Mouse (Mus musculus) c-Kit-negative CD71-positive TER-119-positive erythroid progenitor cells, embryonic 14.5 days (primary cell): ENCODE results near the gene Clta.

Source experiments
- DNase-seq: peaks from one replicate; pipeline ENCODE4 v3.0.0-alpha.2; 2013; ENCODE audit warnings: low read depth, low spot score

Gene Clta

GRCm38 (mm10) chr4:44072146-44072872 lies 68.1 kb downstream of the Clta start:
- peak; percentile 56 for DNase-seq

GRCm38 (mm10) chr4:44072873-44073441 lies 68.7 kb downstream of the Clta start:
- DNase-seq = peak; percentile 12

DNA sequence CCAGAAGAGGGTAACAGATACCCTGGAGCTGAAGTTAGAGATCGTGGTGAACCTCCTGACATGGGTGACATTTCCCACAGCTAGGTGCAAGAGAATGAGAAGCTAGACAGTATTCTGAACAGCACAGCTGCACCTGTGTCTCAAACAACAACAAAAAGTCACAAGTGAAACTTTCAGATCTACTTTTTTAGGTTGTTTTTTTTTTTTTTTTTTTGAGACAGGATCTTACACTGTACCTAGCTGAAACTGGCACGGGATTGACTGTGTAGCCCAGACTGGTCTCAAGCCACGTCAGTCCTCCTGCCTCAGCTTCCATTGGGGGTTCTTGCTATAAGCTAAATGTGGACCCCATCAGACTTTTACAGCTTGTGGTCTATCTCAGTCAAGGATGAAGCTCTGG lies 69.5 kb downstream of the Clta start:
- DNase-seq = no peak

GRCm38 (mm10) chr4:44074422-44074821 lies 70.2 kb downstream of the Clta start:
- DNase-seq = no peak

DNA sequence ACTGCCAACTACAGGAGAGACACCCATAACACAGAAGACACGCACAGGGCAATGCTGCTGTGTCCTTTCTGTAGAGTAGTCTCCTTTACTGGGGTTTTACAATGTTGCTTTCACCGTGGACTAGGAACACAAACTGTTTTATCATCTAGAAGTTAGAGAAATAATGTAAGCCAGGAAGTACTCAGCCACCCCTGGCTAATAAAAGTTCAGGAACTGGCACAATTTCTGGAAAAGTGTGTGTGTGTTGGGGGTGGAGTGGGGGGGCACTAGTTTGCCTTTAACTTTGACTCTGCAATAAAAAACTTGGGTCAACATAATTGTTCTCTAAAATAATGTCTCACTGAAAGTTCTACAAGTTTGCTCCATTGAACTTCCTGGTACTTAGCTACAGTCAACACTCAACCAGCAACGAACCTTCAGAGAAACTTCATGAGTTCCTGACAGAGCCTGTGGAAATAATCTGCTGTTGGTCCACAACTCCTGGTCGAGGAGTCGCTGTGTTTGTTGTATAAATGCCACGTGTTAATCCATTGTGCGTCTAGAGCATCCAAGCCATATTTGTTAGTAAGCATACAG lies 74.2 kb downstream of the Clta start:
- no peak for DNase-seq
